Mouse (Mus musculus): ENCODE data around the gene Olfr657. TPM values are rescaled to one million over a fixed set of nuclear protein-coding genes. Genes with fewer than 3 reads are reported as not detected.

The Olfr657 gene
- polyA plus RNA-seq, 1 experiment from 2014 or later: not detected

- Histone ChIP-seq H3K4me3 (ENCODE audit: low read depth, low read length) (no peak within 1 kb of the TSS), H3K36me3 (ENCODE audit: control insufficient read depth, insufficient read depth, low read length) (no peaks in the 10 kb centered on the region), H3K4me1 (ENCODE audit: control insufficient read depth, insufficient read depth, low read length) (no peaks in the 10 kb centered on the region), H3K27me3 (ENCODE audit: control insufficient read depth, insufficient read depth, low read depth, low read length) (no peaks in the 10 kb centered on the region), H3K27ac (ENCODE audit: low read length) (no peak within 1 kb of the TSS), H3K9me3 (replicated peaks; ENCODE audit: control insufficient read depth, low read length, poor library complexity, severe bottlenecking) (no peaks in the 10 kb centered on the region), H3K9ac (ENCODE audit: low read depth, low read length) (no peak within 1 kb of the TSS), H3K4me2 (ENCODE audit: low read length) (no peak within 1 kb of the TSS)
- WGBS: 66% methylated on average over 4 of the region's 4 CpGs
- no peak for ATAC-seq
Measured at GRCm38 (mm10) chr7:104613655-104614054, 10.9 kb upstream of the Olfr657 start, which contains the start of gene Olfr656. Olfr656 (plus strand) TSS chr7:104613955.

GRCm38 (mm10) chr7:104646841-104647482, 22.4 kb downstream of the Olfr657 start, which contains the start of gene Olfr658:
Olfr658 (minus strand) TSS chr7:104647305.
- WGBS: 21% methylated on average over 21 of the region's 22 CpGs
- H3K9me3 ChIP-seq (replicated peaks; ENCODE audit: control insufficient read depth, low read length, poor library complexity, severe bottlenecking): no peaks in the 10 kb centered on the region
- 0 out of 2 replicates have a peak within 1 kb of the TSS, but pooled peaks have one; percentile 34 for H3K9ac ChIP-seq (ENCODE audit: low read depth, low read length)

GRCm38 (mm10) chr7:104666453-104666852, 41.9 kb downstream of the Olfr657 start, which contains the start of gene Olfr659:
Olfr659 (plus strand) TSS chr7:104666753.
- Histone ChIP-seq H3K27me3 (ENCODE audit: control insufficient read depth, insufficient read depth, low read depth, low read length) (no peaks in the 10 kb centered on the region), H3K9ac (ENCODE audit: low read depth, low read length) (no peak within 1 kb of the TSS), H3K27ac (ENCODE audit: low read length) (no peak within 1 kb of the TSS), H3K9me3 (replicated peaks; ENCODE audit: control insufficient read depth, low read length, poor library complexity, severe bottlenecking) (no peaks in the 10 kb centered on the region), H3K4me3 (ENCODE audit: low read depth, low read length) (no peak within 1 kb of the TSS), H3K4me1 (ENCODE audit: control insufficient read depth, insufficient read depth, low read length) (no peaks in the 10 kb centered on the region), H3K36me3 (ENCODE audit: control insufficient read depth, insufficient read depth, low read length) (no peaks in the 10 kb centered on the region), H3K4me2 (ENCODE audit: low read length) (no peak within 1 kb of the TSS)
- 87% methylated on average over 3 of the region's 3 CpGs for WGBS
- ATAC-seq: no peak

More at GRCm38 (mm10) chr7:104646841-104647482, 22.4 kb downstream of the Olfr657 start, which contains the start of gene Olfr658:
- no peaks in the 10 kb centered on the region for H3K27me3 ChIP-seq (ENCODE audit: control insufficient read depth, insufficient read depth, low read depth, low read length)
- peak; percentile 94 for ATAC-seq
- H3K4me1 ChIP-seq (ENCODE audit: control insufficient read depth, insufficient read depth, low read length): no peaks in the 10 kb centered on the region
- no peak within 1 kb of the TSS for H3K27ac ChIP-seq (ENCODE audit: low read length)
- peak within 1 kb of the TSS; percentile 33 for H3K4me3 ChIP-seq (ENCODE audit: low read depth, low read length)
- H3K36me3 ChIP-seq (ENCODE audit: control insufficient read depth, insufficient read depth, low read length): no peaks in the 10 kb centered on the region
- peak within 1 kb of the TSS; percentile 50 for H3K4me2 ChIP-seq (ENCODE audit: low read length)

GRCm38 (mm10) chr7:104686201-104686600, 61.6 kb downstream of the Olfr657 start, which contains the start of gene Olfr661:
Olfr661 (plus strand) TSS chr7:104686501.
- Histone ChIP-seq H3K27ac (ENCODE audit: low read length) (no peak within 1 kb of the TSS), H3K4me2 (ENCODE audit: low read length) (no peak within 1 kb of the TSS), H3K27me3 (ENCODE audit: control insufficient read depth, insufficient read depth, low read depth, low read length) (no peaks in the 10 kb centered on the region), H3K9ac (ENCODE audit: low read depth, low read length) (no peak within 1 kb of the TSS), H3K36me3 (ENCODE audit: control insufficient read depth, insufficient read depth, low read length) (no peaks in the 10 kb centered on the region), H3K4me1 (ENCODE audit: control insufficient read depth, insufficient read depth, low read length) (no peaks in the 10 kb centered on the region), H3K9me3 (replicated peaks; ENCODE audit: control insufficient read depth, low read length, poor library complexity, severe bottlenecking) (no peaks in the 10 kb centered on the region), H3K4me3 (ENCODE audit: low read depth, low read length) (no peak within 1 kb of the TSS)
- 88% methylated on average over 2 of the region's 2 CpGs for WGBS
- no peak for ATAC-seq

Other genes with a start within 250 kb of the Olfr657 start
- gene Trim30c, start 224.0 kb upstream of the Olfr657 start, polyA plus RNA-seq (2015; fragmentation: Nextera tagmentation; extraction: Ambion mirVana): not detected in 2 replicates
- gene Trim30a, start 159.6 kb upstream of the Olfr657 start, polyA plus RNA-seq (2015; fragmentation: Nextera tagmentation; extraction: Ambion mirVana): 0.42 and 0.48 TPM in 2 replicates
- gene Trim30d, start 116.9 kb upstream of the Olfr657 start, polyA plus RNA-seq (2015; fragmentation: Nextera tagmentation; extraction: Ambion mirVana): 0.36 and 0.50 TPM in 2 replicates
- gene Olfr651, start 74.7 kb upstream of the Olfr657 start, polyA plus RNA-seq (2015; fragmentation: Nextera tagmentation; extraction: Ambion mirVana): not detected in 2 replicates
- not detected in 2 replicates for gene Olfr652, start 63.9 kb upstream of the Olfr657 start, polyA plus RNA-seq (2015; fragmentation: Nextera tagmentation; extraction: Ambion mirVana)
- gene Olfr653, start 47.5 kb upstream of the Olfr657 start, polyA plus RNA-seq (2015; fragmentation: Nextera tagmentation; extraction: Ambion mirVana): not detected in 2 replicates
- not detected in 2 replicates for gene Olfr654, start 37.8 kb upstream of the Olfr657 start, polyA plus RNA-seq (2015; fragmentation: Nextera tagmentation; extraction: Ambion mirVana)
- not detected in 2 replicates for gene Olfr655, start 23.0 kb upstream of the Olfr657 start, polyA plus RNA-seq (2015; fragmentation: Nextera tagmentation; extraction: Ambion mirVana)
- gene Olfr656, start 10.8 kb upstream of the Olfr657 start, polyA plus RNA-seq (2015; fragmentation: Nextera tagmentation; extraction: Ambion mirVana): not detected in 2 replicates
- 0.10 and 0.16 TPM in 2 replicates for gene Olfr658, start 22.5 kb downstream of the Olfr657 start, polyA plus RNA-seq (2015; fragmentation: Nextera tagmentation; extraction: Ambion mirVana)
- gene Olfr659, start 42.0 kb downstream of the Olfr657 start, polyA plus RNA-seq (2015; fragmentation: Nextera tagmentation; extraction: Ambion mirVana): not detected in 2 replicates
- not detected in 2 replicates for gene Olfr661, start 61.7 kb downstream of the Olfr657 start, polyA plus RNA-seq (2015; fragmentation: Nextera tagmentation; extraction: Ambion mirVana)
- not detected in 2 replicates for gene Usp17le, start 152.7 kb downstream of the Olfr657 start, polyA plus RNA-seq (2015; fragmentation: Nextera tagmentation; extraction: Ambion mirVana)
- gene Usp17lb, start 217.8 kb downstream of the Olfr657 start, polyA plus RNA-seq (2015; fragmentation: Nextera tagmentation; extraction: Ambion mirVana): not detected in 2 replicates
- gene Usp17la, start 232.2 kb downstream of the Olfr657 start, polyA plus RNA-seq (2015; fragmentation: Nextera tagmentation; extraction: Ambion mirVana): not detected in 2 replicates

Data from midbrain, embryonic 16.5 days (tissue).